Mouse (Mus musculus) bone marrow macrophage, adult 2 months (primary cell): ENCODE results near the gene Hsd17b14.

Experiments used
- CTCF ChIP-seq: IDR thresholded peaks from 2 replicates; pipeline ENCODE4 v1.5.1; 2012; ENCODE audit warnings: low read depth, mild to moderate bottlenecking, low read length, moderate library complexity
- POLR2A ChIP-seq: IDR thresholded peaks from 2 replicates; pipeline ENCODE4 v1.6.1; 2012; ENCODE audit warnings: mild to moderate bottlenecking, low read depth, low read length, borderline replicate concordance

DNA sequence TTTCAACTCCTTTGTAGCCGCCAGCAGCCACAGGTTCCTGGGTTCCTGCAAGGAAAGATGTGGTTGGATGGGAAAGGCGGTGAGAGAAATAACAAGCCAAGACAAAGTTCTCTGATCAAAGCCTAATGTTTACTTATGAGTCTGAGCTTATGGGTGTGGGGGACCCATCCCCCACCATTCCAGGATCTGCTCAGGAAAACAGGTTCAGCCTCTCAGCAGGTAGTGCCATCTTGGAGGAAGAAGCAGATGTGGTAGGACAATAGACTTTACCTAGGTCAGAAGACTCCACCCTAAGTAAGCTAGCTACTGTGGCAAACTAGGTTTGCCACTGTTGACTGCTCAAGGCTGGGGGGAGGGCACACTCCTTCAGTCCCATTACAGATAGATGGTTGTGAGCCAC lies 10.1 kb downstream of the Hsd17b14 start:
- TF ChIP-seq CTCF (no peak), POLR2A (no peak)
